Mouse (Mus musculus): ENCODE data around the gene Ppy. TPM values are rescaled to one million over a fixed set of nuclear protein-coding genes. Genes with fewer than 3 reads are reported as not detected.

Ppy gene
- not detected in 2 replicates for polyA plus RNA-seq (2015; fragmentation: Nextera tagmentation; extraction: Ambion mirVana)

DNA sequence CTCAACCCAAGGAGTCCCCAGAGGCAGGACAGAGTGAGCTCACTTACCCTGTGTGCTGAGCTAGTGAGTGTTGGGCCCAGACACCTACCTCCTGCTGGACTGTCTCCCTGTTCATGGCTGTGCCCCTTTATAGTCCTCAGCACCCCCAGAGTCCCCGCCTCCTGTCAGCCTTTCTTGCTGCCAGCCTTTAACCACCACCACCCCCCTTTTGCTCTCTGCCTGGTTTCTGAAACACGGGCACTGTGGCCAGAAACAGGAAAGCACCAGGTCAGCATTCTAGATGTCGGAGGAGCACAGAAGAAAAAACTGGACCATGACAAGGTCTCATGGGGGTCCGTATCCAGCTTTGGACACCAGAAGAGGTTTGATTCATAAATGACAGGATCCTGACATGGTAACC lies at the start of gene Ppy:
Gene Ppy (minus strand): TSS at position 101 of the 400 bp plus-strand sequence.
- Histone ChIP-seq H3K9me3 (no peaks in the 10 kb centered on the region), H3K4me2 (no peak within 1 kb of the TSS), H3K9ac (no peak within 1 kb of the TSS), H3K27me3 (peaks cover 30% of the 10 kb centered on the region), H3K27ac (replicated peaks) (no peak within 1 kb of the TSS), H3K4me1 (replicated peaks) (peaks cover 17% of the 10 kb centered on the region), H3K4me3 (no peak within 1 kb of the TSS), H3K36me3 (no peaks in the 10 kb centered on the region)
- 81% methylated on average over 4 of the region's 4 CpGs for WGBS
- no peak for ATAC-seq (ENCODE audit: low FRiP score, low read depth)

DNA sequence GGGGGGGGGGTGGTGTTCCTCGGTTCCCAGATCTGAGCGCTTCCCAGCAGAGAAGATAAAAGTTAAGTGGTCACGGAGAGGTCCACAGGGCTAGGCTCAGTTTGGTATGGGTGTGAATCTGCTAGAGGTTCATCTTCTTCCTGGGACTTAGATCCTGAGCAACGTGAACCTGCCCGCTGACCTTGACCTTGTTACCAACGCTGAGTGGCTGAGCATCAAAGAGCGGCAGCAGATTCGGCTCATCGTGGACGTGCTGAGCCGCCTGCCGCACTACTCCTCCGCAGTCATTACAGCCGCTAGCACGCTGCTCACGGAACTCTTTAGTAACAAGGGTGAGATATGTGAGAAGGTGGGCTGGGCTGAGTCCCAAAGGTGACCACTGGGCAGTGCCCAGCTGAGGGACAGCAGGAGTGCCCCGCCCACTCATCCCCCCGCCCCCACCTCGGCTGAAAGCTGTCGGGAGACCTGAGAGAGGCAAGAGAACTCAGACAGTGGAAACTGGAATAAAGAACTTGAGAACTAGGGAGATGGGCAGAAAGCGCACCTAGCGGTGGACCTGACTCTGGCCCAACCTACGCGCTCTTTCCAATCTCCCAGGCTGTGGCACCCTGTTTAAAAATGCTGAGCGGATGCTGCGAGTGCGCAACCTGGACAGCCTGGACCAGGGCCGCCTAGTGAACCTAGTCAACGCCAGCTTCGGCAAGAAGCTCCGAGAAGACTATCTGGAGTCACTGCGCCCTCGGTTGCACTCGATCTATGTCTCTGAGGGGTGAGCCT lies 46.3 kb upstream of the Ppy start:
- Histone ChIP-seq H3K27me3 (peaks cover 77% of the 10 kb centered on the region), H3K27ac (replicated peaks) (no peak overlapping the region), H3K36me3 (no peaks in the 10 kb centered on the region), H3K9ac (no peak overlapping the region), H3K4me3 (no peak overlapping the region), H3K9me3 (no peaks in the 10 kb centered on the region), H3K4me2 (no peak overlapping the region), H3K4me1 (replicated peaks) (peaks cover 19% of the 10 kb centered on the region)
- ATAC-seq (ENCODE audit: low FRiP score, low read depth): no peak
- WGBS: 12% methylated on average over 34 of the region's 34 CpGs

DNA sequence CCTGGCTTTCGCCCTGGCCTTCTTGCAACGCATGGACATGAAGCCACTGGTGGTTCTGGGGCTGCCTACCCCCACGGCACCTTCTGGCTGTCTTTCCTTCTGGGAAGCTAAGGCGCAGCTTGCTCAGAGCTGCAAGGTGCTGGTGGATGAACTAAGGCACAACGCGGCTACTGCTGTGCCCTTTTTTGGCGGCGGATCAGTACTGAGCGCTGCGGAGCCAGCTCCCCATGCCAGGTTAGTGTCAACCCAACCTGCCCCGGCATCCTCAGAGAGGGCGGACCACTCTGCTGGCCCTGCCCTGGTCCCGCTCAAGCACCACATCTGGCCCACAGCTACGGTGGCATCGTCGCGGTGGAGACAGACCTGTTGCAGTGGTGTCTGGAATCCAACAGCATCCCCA lies 45.4 kb upstream of the Ppy start:
- peaks cover 19% of the 10 kb centered on the region for H3K4me1 ChIP-seq (replicated peaks)
- H3K4me2 ChIP-seq: no peak overlapping the region
- no peaks in the 10 kb centered on the region for H3K36me3 ChIP-seq
- H3K9ac ChIP-seq: no peak overlapping the region
- H3K4me3 ChIP-seq: no peak overlapping the region
- no peak overlapping the region for H3K27ac ChIP-seq (replicated peaks)
- WGBS: 10% methylated on average over 17 of the region's 17 CpGs
- H3K9me3 ChIP-seq: no peaks in the 10 kb centered on the region
- H3K27me3 ChIP-seq: peaks cover 80% of the 10 kb centered on the region
- ATAC-seq (ENCODE audit: low FRiP score, low read depth): no peak

DNA sequence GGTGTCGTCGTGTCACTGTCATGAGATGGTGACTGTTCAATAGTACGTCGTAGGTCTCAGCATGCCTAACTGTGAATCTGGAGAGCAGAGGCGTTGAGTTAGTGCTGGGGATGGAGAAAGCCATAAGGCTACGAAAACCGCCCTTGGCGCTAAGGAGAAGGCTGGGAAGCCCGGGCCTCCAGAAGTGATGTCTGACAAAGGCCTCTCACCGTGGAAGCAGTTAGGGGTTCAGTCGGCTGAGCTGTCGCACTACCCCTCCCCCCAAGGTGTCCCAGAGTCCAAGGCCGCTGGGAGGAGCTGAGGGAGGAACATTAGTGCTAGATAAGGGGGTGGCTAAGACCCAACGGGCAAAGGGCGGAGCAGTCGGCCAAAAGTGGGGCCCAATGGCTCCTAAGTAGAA lies 44.9 kb upstream of the Ppy start:
- WGBS: 3% methylated on average over 16 of the region's 16 CpGs
- ATAC-seq (ENCODE audit: low FRiP score, low read depth): no peak
- no peaks in the 10 kb centered on the region for H3K36me3 ChIP-seq
- peaks cover 19% of the 10 kb centered on the region for H3K4me1 ChIP-seq (replicated peaks)
- no peaks in the 10 kb centered on the region for H3K9me3 ChIP-seq
- no peak overlapping the region for H3K27ac ChIP-seq (replicated peaks)
- H3K4me2 ChIP-seq: no peak overlapping the region
- H3K9ac ChIP-seq: no peak overlapping the region
- H3K4me3 ChIP-seq: no peak overlapping the region
- peaks cover 80% of the 10 kb centered on the region for H3K27me3 ChIP-seq

DNA sequence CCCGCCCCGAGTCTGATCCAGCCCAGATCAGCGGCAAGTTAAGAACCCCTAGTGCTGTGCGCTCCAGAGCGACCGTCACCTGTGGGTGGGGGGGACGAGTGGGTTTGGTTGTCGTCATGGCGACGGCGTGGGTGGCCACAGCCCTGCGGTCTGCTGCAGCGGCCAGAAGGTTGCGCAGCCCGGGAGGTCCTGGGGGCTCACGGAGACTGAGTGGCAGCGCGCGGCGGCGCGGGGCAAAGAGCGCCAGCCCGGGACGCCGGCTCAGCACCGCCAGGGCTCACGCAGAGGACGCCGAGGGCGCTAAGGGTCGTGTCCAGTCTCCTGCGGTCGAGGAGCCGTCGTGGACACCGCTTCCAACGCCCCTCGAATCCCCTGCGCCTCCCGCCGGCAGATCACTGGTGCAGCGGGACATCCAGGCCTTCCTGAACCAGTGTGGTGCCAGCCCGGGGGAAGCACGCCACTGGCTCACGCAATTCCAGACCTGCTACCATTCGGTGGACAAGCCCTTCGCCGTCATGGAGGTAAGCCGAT lies 44.4 kb upstream of the Ppy start, which contains the start of gene Nags:
Gene Nags (plus strand): TSS at position 43 of the 531 bp plus-strand sequence.
- peak within 1 kb of the TSS; percentile 45 for H3K4me2 ChIP-seq
- H3K36me3 ChIP-seq: no peaks in the 10 kb centered on the region
- peaks cover 19% of the 10 kb centered on the region for H3K4me1 ChIP-seq (replicated peaks)
- WGBS: 2% methylated on average over 49 of the region's 50 CpGs
- H3K9ac ChIP-seq: no peak within 1 kb of the TSS
- H3K27ac ChIP-seq (replicated peaks): no peak within 1 kb of the TSS
- peaks cover 80% of the 10 kb centered on the region for H3K27me3 ChIP-seq
- no peak for ATAC-seq (ENCODE audit: low FRiP score, low read depth)
- H3K4me3 ChIP-seq: peak within 1 kb of the TSS; percentile 20
- H3K9me3 ChIP-seq: no peaks in the 10 kb centered on the region

DNA sequence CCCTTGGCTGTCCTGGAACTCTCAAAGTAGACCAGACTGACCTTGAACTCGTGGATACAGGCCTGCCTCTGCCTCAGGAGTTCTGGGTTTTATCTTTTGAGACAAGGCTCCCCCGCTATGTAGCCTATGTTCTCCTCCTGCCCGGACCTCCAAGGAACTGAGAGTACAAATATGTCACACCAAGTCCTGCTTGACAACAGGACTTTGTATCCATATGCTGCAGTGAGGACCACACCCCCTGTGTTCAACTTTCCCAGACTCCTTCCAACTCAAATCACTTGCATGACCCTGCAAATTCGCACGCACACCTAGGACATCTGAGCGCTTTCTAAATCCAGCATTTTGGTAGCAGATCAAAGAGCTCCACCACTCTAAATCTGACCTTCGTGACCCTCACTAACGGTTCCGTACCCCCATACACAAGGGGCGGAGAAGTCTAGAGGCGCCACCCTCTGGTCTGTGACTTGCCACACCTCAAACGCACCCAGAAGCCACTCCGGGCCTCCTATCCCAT lies 43.9 kb upstream of the Ppy start:
- H3K4me3 ChIP-seq: peak overlapping the region; percentile 20
- H3K27ac ChIP-seq (replicated peaks): no peak overlapping the region
- peaks cover 78% of the 10 kb centered on the region for H3K27me3 ChIP-seq
- ATAC-seq (ENCODE audit: low FRiP score, low read depth): no peak
- peak overlapping the region; percentile 45 for H3K4me2 ChIP-seq
- H3K9ac ChIP-seq: no peak overlapping the region
- peaks cover 19% of the 10 kb centered on the region for H3K4me1 ChIP-seq (replicated peaks)
- H3K36me3 ChIP-seq: no peaks in the 10 kb centered on the region
- WGBS: 22% methylated on average over 13 of the region's 13 CpGs
- no peaks in the 10 kb centered on the region for H3K9me3 ChIP-seq

DNA sequence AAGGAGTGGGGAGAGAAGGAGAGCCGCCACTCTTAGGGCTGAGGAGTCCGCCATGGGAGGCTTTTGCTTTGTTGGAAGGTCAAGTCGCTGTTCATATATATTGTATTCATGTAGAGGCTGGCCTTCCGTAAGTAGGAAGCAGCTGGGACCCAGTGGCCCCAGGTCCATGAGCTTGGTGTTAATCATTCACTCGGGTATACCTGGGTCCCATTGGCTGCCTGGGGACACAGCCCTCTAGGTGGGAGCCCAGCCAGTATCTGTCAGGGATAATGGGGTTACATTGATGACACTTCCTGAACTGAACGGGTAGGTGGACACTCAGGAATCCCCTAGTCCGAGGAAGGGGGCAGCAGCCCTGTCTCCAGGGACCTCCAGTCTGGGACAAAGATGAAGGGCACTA lies 41.2 kb upstream of the Ppy start:
- Histone ChIP-seq H3K36me3 (no peaks in the 10 kb centered on the region), H3K27ac (replicated peaks) (no peak overlapping the region), H3K4me2 (no peak overlapping the region), H3K9me3 (no peaks in the 10 kb centered on the region), H3K4me3 (no peak overlapping the region), H3K9ac (no peak overlapping the region), H3K4me1 (replicated peaks) (peaks cover 21% of the 10 kb centered on the region), H3K27me3 (peaks cover 58% of the 10 kb centered on the region)
- WGBS: 69% methylated on average over 7 of the region's 7 CpGs
- no peak for ATAC-seq (ENCODE audit: low FRiP score, low read depth)

DNA sequence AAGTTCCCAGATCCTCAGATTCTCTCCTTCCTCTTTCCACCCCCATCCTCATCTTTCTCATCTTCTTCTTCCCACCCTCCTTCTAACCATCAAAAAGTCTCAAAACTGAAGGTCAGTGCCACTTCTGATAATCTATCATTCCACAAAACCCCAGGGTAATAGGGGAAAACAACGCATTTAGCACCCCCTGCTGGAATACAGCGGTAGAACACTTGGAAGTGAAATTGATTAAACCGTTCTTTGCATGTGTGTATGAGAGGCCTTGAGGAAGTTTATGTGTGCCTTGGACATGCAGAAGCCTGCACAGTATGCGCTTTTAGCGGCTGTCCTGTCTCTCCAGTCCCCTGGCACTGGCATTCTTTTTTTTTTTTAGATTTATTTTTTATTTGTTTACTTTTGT lies 39.4 kb upstream of the Ppy start:
- WGBS: 6% methylated on average over 5 of the region's 5 CpGs
- H3K27ac ChIP-seq (replicated peaks): no peak overlapping the region
- no peak for ATAC-seq (ENCODE audit: low FRiP score, low read depth)

DNA sequence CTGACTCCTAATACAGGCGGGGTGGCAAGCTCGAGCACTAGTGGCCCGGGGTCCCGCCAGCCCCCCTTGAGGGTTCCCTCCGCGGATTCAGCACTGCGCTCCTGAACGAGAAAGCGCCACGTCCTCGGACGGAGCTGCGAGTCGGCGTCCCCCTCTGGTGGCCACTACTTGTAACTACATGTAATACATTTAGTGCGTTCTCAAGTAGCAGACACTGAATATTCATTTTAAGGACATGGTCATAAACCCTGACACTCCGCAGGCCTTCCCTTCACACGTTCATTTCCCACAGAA lies 37.3 kb upstream of the Ppy start:
- Histone ChIP-seq H3K9ac (peak overlapping the region; percentile 36), H3K9me3 (no peaks in the 10 kb centered on the region), H3K36me3 (no peaks in the 10 kb centered on the region), H3K27me3 (peaks cover 18% of the 10 kb centered on the region), H3K4me1 (replicated peaks) (peaks cover 13% of the 10 kb centered on the region; the same call in 1 of the 2 replicates), H3K4me2 (peak overlapping the region; percentile 72), H3K27ac (replicated peaks) (no peak overlapping the region), H3K4me3 (peak overlapping the region; percentile 35)
- WGBS: 0% methylated on average over 18 of the region's 18 CpGs
- ATAC-seq (ENCODE audit: low FRiP score, low read depth): peak; percentile 45; the same call in 1 of the 2 replicates

More for the DNA sequence above, 39.4 kb upstream of the Ppy start:
- no peaks in the 10 kb centered on the region for H3K36me3 ChIP-seq
- H3K9me3 ChIP-seq: no peaks in the 10 kb centered on the region
- H3K4me3 ChIP-seq: no peak overlapping the region
- peaks cover 39% of the 10 kb centered on the region for H3K27me3 ChIP-seq
- H3K4me1 ChIP-seq (replicated peaks): peaks cover 7% of the 10 kb centered on the region
- no peak overlapping the region for H3K4me2 ChIP-seq
- no peak overlapping the region for H3K9ac ChIP-seq

DNA sequence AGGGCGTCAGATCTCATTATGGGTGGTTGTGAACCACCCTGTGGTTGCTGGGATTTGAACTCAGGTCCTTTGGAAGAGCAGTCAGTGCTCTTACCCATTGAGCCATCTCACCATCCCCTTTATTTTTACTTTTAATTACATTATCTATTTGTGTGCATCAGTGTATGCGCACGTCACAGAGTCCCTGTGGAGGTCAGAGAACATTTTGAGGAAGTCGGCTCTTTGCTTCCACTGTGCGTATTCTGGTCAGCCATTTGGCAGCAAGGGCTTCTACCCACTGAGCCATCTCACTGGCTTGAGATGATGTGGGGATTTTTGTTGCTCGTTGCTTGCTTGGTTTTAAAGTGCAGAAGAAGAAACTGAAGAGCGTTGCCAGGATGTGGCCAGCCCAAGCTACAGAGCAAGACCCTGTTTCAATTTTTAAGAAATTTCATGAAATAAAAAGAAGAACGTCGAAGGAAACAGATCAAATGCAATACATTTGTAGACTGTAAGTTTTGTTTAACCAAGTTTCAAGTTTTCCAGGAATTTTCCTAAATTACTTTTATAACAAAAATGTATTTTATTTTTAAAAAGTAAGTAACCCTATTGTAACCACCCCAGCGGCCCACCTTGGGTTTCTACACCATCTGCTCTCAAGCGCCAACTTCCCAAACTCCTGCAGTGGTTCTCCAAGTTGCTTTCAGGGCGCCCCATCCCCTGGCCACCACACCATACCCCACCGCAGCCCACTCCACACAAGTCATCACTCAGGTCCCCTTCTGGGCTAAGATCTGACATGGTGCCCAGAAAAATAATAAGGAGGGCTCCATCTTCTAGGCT lies 36.7 kb upstream of the Ppy start:
- Histone ChIP-seq H3K4me3 (peak overlapping the region; percentile 35), H3K27me3 (peaks cover 14% of the 10 kb centered on the region; the same call in 1 of the 2 replicates), H3K36me3 (no peaks in the 10 kb centered on the region), H3K4me1 (replicated peaks) (peaks cover 13% of the 10 kb centered on the region; the same call in 1 of the 2 replicates), H3K9me3 (no peaks in the 10 kb centered on the region), H3K4me2 (peak overlapping the region; percentile 72), H3K27ac (replicated peaks) (no peak overlapping the region), H3K9ac (peak overlapping the region; percentile 36)
- WGBS: 45% methylated on average over 13 of the region's 13 CpGs
- peak; percentile 30; the same call in 1 of the 2 replicates for ATAC-seq (ENCODE audit: low FRiP score, low read depth)

DNA sequence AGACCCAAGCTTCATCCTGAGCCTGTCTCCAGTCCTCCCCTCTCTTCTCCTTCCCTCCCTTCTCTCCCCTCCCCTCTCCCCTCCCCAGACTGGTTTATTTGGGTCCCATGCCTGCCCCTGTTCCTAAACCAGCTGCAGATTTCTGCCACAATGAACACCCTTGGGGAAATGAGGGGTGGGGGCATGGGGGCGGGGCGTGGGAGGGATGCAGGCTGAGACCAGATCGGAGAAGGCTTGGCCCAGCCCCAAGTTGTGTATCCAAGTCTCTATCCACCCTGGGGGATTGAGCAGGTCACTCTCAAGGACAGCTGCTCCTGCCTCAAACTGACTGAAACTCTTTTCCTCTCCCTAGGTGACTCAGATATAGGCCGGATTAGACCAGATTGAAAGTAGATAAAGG lies 33.4 kb upstream of the Ppy start:
- Histone ChIP-seq H3K36me3 (no peaks in the 10 kb centered on the region), H3K9ac (no peak overlapping the region), H3K27me3 (0 out of 2 replicates have a peak, but pooled peaks cover 6% of the 10 kb centered on the region), H3K4me1 (replicated peaks) (peaks cover 13% of the 10 kb centered on the region; the same call in 1 of the 2 replicates), H3K9me3 (no peaks in the 10 kb centered on the region), H3K4me2 (no peak overlapping the region), H3K27ac (replicated peaks) (no peak overlapping the region), H3K4me3 (no peak overlapping the region)
- ATAC-seq (ENCODE audit: low FRiP score, low read depth): no peak
- WGBS: 14% methylated on average over 4 of the region's 4 CpGs

DNA sequence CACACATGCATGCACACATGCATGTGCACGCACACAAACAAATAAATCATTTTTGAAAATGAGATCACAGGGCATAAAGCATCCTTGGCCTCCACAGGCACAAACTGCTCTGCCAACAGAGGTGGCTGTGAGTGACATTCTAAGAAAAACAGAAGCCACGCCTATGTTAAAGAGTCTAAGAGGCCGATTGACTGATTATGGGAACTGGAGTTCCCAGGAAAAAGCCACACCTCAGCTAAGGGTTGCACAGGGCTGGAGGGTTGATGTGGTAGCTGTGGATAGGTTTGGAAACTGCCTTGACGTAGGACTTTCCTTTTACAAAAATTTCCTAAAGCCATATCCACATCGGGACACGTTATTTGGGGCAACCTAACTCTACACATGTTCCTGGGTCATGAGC lies 16.3 kb upstream of the Ppy start:
- no peak for ATAC-seq (ENCODE audit: low FRiP score, low read depth)
- WGBS: 91% methylated on average over 6 of the region's 6 CpGs

More for the DNA sequence above, 16.3 kb upstream of the Ppy start:
- no peaks in the 10 kb centered on the region for H3K9me3 ChIP-seq
- no peak overlapping the region for H3K27ac ChIP-seq (replicated peaks)
- no peaks in the 10 kb centered on the region for H3K27me3 ChIP-seq
- no peak overlapping the region for H3K4me2 ChIP-seq
- no peaks in the 10 kb centered on the region for H3K4me1 ChIP-seq (replicated peaks)
- H3K36me3 ChIP-seq: no peaks in the 10 kb centered on the region
- no peak overlapping the region for H3K4me3 ChIP-seq
- no peak overlapping the region for H3K9ac ChIP-seq

Measured in hindbrain, embryonic 15.5 days (tissue).